Mouse (Mus musculus) hindbrain, postnatal 0 days (tissue): ENCODE measurements around the gene Myh14. TPM values are rescaled to one million over a fixed set of nuclear protein-coding genes. Genes with fewer than 3 reads are reported as not detected.

Source experiments
- ATAC-seq: fragments of 200-750 bp; cut with Nextera tagmentation; 2 replicates; pipeline ENCODE4 v1.8.0; 2017; ENCODE audit warnings: mild to moderate bottlenecking, moderate TSS enrichment, moderate library complexity
- DNase-seq: peaks from one replicate; pipeline ENCODE4 v3.0.0-alpha.2; 2015; ENCODE audit warnings: low spot score
- H3K27ac ChIP-seq: fragments of 300-500 bp; sonication (generic); 2 replicates; pipeline ENCODE4 v1.5.1; 2014; ENCODE audit warnings: mild to moderate bottlenecking
- H3K27me3 ChIP-seq: fragments of 300-500 bp; sonication (generic); 2 replicates; pipeline ENCODE4 v1.6.1; 2014; ENCODE audit warnings: low read length, mixed read lengths; ENCODE audit not compliant: insufficient read depth
- H3K36me3 ChIP-seq: fragments of 300-500 bp; sonication (generic); 2 replicates; pipeline ENCODE4 v1.6.1; 2014; ENCODE audit warnings: low read length, mixed read lengths; ENCODE audit not compliant: insufficient read depth
- H3K4me1 ChIP-seq: fragments of 300-500 bp; sonication (generic); 2 replicates; pipeline ENCODE4 v1.6.1; 2014; ENCODE audit warnings: antibody characterized with exemption, low read length, mixed read lengths; ENCODE audit not compliant: insufficient read depth
- H3K4me2 ChIP-seq: fragments of 300-500 bp; sonication (generic); 2 replicates; pipeline ENCODE4 v1.6.1; 2014; ENCODE audit warnings: low read depth, mild to moderate bottlenecking, low read length, moderate library complexity, mixed read lengths
- H3K4me3 ChIP-seq: fragments of 300-500 bp; sonication (generic); 2 replicates; pipeline ENCODE4 v1.5.1; 2014; ENCODE audit warnings: low read length
- H3K9ac ChIP-seq: fragments of 300-500 bp; sonication (generic); replicated peaks from 2 replicates; pipeline ENCODE4 v1.6.1; 2014; ENCODE audit warnings: mild to moderate bottlenecking, low read length, moderate library complexity, mixed read lengths
- H3K9me3 ChIP-seq: fragments of 300-500 bp; sonication (generic); 2 replicates; pipeline ENCODE4 v1.6.1; 2016; ENCODE audit warnings: low read length, mixed read lengths
- CTCF ChIP-seq: IDR thresholded peaks from 2 replicates; pipeline ENCODE4 v1.5.1; 2016; ENCODE audit warnings: antibody characterized with exemption, control low read depth, low read depth
- WGBS: fragments of 180-500 bp; shearing (Covaris S2); extraction: QIAGEN DNeasy Blood & Tissue Kit; methylation state at CpG from one replicate; pipeline ENCODE4 v1.1.7; 2014; 5-methylcytosine and 5-hydroxymethylcytosine counted together
- polyA plus RNA-seq: library from polyadenylated mRNA; unstranded; fragments of >200 nt; fragmentation: Nextera tagmentation; extraction: Ambion mirVana; gene quantifications from 2 replicates; pipeline ENCODE4 v1.2.1, GENCODE M21; 2015
- total RNA-seq: library from RNA; depleted of rRNA; stranded (reverse); fragments of >200 nt; gene quantifications from 2 replicates; pipeline ENCODE4 v1.2.3, GENCODE M21; 2014

The Myh14 gene
- total and polyA plus RNA-seq, 2 experiments from 2014 or later: 9.3 to 9.7 TPM

DNA sequence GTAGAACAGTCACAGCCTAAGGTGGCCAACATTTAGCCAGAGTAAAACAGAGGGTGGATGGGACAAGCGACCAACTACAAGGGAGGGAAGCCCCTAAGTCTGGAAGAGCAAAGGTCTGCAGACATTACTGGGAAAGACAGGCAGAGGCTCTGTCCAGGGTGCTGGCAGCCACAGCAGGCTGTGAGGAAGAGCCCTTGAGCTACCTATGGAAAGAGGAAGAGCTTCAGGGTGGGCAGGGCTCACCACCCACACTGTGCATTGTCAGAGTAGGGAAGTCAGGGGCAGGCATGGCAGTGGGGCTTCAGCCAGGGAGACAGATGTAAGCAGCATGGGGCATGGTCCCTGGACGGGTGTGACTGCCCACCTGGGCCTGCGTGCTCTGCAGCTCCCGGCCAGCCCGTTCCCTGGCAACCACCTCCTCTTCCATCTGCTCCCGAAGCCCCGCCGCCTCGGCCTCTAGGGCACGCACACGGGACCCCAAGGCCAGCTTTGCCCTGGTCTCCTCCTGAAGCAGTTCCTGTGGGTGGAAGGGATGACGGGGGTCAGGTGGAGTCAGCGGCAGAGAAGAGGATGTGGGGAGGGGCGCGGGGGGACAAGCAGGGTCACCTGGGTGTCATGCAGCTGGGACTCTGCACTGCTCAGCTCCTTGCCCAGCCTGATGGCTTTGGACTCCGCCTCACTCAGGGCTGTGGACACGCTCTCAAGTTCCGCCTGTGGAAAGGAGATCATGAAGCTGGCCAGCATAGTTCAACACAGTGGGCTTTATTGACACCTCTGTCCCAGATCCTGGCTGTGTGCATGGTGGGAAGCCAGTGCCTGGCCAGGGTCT, 46.7 kb downstream of the Myh14 start:
- ATAC-seq (no peak), DNase-seq (no peak)
- Histone ChIP-seq H3K4me3 (no peak overlapping the region), H3K36me3 (no peaks in the 10 kb centered on the region), H3K9me3 (0 out of 2 replicates have a peak, but pooled peaks cover 2% of the 10 kb centered on the region), H3K9ac (no peak overlapping the region), H3K4me2 (no peak overlapping the region), H3K27me3 (no peaks in the 10 kb centered on the region), H3K4me1 (no peaks in the 10 kb centered on the region), H3K27ac (no peak overlapping the region)
- 29% methylated on average over 18 of the region's 18 CpGs for WGBS
- TF ChIP-seq CTCF: no peak

DNA sequence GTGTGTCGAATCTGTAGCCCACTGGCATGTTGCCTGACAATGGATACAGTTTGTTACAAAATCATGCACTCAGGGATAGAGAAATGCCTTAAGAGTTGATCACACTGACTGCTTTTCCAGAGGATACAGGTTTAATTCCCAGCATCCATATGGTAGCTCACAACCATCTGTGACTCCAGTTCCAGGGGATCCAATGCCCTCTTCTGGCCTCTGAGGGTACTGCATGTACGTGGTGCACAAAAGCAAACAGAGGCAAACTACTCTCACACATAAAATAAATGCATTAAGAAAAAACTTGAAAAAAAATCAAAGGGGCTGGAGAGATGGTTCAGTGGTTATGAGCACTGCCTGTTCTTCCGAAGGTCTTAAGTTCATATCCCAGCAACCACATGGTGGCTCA, 53.6 kb downstream of the Myh14 start:
- Histone ChIP-seq H3K9me3 (0 out of 2 replicates have a peak, but pooled peaks cover 2% of the 10 kb centered on the region), H3K36me3 (no peaks in the 10 kb centered on the region), H3K4me2 (no peak overlapping the region), H3K4me3 (no peak overlapping the region), H3K27ac (no peak overlapping the region), H3K27me3 (no peaks in the 10 kb centered on the region), H3K9ac (no peak overlapping the region), H3K4me1 (no peaks in the 10 kb centered on the region)
- WGBS: 89% methylated on average over 3 of the region's 3 CpGs
- TF ChIP-seq CTCF: peak; percentile 51
- ATAC-seq (no peak), DNase-seq (no peak)

- H3K27ac ChIP-seq: no peak overlapping the region
- H3K9me3 ChIP-seq: 0 out of 2 replicates have a peak, but pooled peaks cover 2% of the 10 kb centered on the region
- WGBS: 84% methylated on average over 14 of the region's 14 CpGs
- H3K36me3 ChIP-seq: no peaks in the 10 kb centered on the region
- no peaks in the 10 kb centered on the region for H3K4me1 ChIP-seq
- peak; percentile 33; the same call in 1 of the 2 replicates for ATAC-seq
- TF ChIP-seq CTCF: no peak
- H3K27me3 ChIP-seq: no peaks in the 10 kb centered on the region
- H3K4me2 ChIP-seq: no peak overlapping the region
- H3K4me3 ChIP-seq: no peak overlapping the region
- DNase-seq: no peak
- H3K9ac ChIP-seq: no peak overlapping the region
Measured at GRCm38 (mm10) chr7:44615987-44616386, 54.7 kb downstream of the Myh14 start.

DNA sequence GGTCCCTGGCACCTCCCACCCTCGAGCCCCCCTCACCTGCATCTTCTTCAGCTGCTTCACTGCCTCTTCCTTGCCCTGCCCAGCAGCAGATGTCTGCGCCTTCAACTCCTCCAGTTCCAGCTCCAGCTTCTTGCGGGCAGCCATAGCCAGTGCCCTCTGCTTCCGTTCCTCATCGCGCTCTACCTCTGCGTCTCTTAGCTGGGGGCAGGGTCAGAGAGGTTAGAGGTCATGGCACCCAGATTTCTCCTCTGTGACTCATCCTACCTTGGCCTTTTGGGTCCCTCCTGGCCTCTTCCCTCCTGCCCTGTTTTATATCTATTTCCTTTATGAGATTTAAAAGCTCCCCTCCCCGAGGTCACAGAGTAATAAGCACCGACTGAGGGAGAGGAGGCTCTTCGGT, 55.3 kb downstream of the Myh14 start:
- TF ChIP-seq CTCF: no peak
- Histone ChIP-seq H3K27me3 (no peaks in the 10 kb centered on the region), H3K4me2 (0 out of 2 replicates have a peak overlapping the region, but pooled peaks have one; percentile 19), H3K27ac (no peak overlapping the region), H3K9me3 (0 out of 2 replicates have a peak, but pooled peaks cover 2% of the 10 kb centered on the region), H3K9ac (no peak overlapping the region), H3K36me3 (no peaks in the 10 kb centered on the region), H3K4me1 (no peaks in the 10 kb centered on the region), H3K4me3 (no peak overlapping the region)
- 13% methylated on average over 10 of the region's 10 CpGs for WGBS
- ATAC-seq (no peak), DNase-seq (no peak)

GRCm38 (mm10) chr7:44614041-44614688, 56.5 kb downstream of the Myh14 start:
- Histone ChIP-seq H3K27me3 (no peaks in the 10 kb centered on the region), H3K4me3 (peak overlapping the region; percentile 15), H3K9me3 (no peaks in the 10 kb centered on the region), H3K27ac (no peak overlapping the region), H3K36me3 (no peaks in the 10 kb centered on the region), H3K4me2 (peak overlapping the region; percentile 21; the same call in 1 of the 2 replicates), H3K4me1 (no peaks in the 10 kb centered on the region), H3K9ac (no peak overlapping the region)
- WGBS: 12% methylated on average over 20 of the region's 20 CpGs
- no peak for ATAC-seq
- no peak for TF ChIP-seq CTCF
- DNase-seq: no peak

- TF ChIP-seq CTCF: no peak
- Histone ChIP-seq H3K9me3 (no peaks in the 10 kb centered on the region), H3K9ac (no peak overlapping the region), H3K36me3 (no peaks in the 10 kb centered on the region), H3K27ac (no peak overlapping the region), H3K4me2 (no peak overlapping the region), H3K27me3 (no peaks in the 10 kb centered on the region), H3K4me1 (no peaks in the 10 kb centered on the region), H3K4me3 (no peak overlapping the region)
- 78% methylated on average over 7 of the region's 7 CpGs for WGBS
- ATAC-seq: no peak
- no peak for DNase-seq
Measured at GRCm38 (mm10) chr7:44612192-44612591, 58.5 kb downstream of the Myh14 start.
